Mouse (Mus musculus) right cerebral cortex, postnatal 4 days (tissue): ENCODE measurements around the gene Armc3.
A peak's percentile ranks its signal among the peaks of the same experiment; 100 is the strongest.

Experiments used
- DNase-seq: peaks from one replicate; pipeline ENCODE4 v3.0.0-alpha.2; 2022

Gene Armc3

DNA sequence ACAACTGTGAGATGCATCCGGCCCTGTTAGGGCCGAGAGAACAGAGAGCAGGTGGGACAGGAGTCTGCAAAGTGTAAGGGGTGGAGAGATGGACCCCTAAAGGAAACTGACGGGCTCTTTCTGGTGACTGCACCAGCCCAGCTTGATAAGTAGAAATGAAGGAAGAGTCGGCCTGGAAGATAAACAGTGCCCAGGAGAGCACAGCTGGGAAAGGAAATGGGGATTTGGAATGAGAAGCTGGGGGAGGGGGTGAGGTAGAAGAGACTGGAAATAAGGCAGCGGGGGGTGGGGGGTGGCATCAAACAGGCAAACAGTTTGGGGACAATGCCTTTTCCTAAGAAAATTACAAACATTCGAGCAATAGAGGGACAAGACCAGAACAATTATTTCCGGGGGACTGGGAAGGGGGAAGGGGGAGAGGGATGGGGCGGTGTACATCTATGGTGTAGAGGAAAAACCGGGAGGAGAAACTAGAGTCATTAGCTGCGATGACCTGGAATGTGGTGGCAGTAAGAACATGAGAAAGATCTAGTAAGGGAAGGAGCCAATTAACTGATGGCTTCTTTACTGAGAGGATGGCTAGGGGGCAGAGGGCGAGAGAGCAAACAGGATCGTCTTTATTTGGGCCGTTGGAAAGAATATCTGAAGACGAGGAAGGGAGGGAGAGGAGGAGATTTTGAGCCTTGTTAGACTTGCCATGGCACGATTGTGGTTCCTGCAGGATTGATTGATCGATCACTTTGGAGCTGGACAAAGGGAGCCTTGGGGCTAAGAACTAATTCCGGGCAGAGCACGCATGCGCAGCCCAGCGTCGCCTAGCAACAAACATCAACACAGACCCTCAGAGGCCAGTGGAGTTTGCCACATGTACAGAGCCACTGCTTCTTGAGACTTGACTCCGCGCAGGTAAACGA is at the start of gene Armc3:
Gene Armc3 (plus strand): TSS at position 851 of the 914 bp plus-strand sequence.
- DNase-seq = peak; percentile 75

DNA sequence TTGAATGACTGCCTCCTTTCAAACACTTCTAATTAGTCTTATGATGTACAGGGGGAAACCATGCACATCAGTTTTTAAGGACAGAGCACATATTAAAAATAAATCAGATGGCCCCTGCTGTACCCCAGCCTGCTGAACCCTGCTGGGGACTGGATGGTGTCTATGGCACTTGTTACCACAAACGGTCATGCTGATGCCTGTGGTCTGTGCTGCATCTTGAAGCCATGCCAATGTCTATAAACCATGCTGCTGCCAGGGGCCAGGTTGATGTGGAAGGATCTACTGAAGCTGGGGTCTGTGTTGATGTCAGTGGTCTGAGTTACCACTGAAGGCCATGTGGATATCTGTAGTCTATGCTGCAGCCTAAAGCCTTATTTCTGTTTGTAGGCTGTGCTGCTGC is 46.4 kb upstream of the Armc3 start:
- DNase-seq = no peak

DNA sequence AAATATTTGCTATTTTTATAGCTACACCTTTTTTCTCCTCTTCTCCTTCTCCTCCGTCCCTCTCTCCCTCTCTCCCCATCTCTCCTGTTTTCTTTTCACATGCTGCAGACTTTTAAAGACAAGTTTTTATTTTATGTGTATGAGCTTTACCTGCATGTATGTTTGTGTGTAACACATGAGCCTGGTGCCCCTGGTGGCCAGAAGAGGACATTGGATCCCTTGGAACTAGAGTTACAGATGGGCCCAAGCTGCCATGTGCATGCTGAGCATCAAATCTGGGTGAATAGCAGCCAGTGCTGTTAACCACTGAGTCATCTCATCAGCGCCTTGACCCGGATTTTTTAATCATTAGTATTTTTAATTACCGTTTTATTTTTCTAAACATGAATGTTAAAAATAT is 42.9 kb upstream of the Armc3 start:
- no peak for DNase-seq

DNA sequence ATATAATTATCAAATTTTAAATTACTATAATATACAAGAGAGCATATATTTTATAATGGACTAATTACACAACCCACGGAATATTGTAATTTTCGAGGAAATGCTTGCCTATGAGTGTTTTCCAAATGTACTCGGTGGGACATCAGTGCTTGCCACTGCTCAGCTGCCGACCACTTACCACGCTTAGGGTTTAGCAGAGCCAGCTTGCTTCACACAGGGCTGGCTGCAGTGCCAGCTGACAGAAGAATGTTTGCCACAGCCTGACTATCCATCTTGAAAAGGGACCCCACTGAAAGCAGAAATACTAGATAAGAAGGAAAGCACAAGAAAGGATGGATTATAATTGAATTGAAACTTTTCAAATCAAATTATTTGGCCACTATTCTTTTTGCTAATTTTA is 39.6 kb upstream of the Armc3 start:
- no peak for DNase-seq

DNA sequence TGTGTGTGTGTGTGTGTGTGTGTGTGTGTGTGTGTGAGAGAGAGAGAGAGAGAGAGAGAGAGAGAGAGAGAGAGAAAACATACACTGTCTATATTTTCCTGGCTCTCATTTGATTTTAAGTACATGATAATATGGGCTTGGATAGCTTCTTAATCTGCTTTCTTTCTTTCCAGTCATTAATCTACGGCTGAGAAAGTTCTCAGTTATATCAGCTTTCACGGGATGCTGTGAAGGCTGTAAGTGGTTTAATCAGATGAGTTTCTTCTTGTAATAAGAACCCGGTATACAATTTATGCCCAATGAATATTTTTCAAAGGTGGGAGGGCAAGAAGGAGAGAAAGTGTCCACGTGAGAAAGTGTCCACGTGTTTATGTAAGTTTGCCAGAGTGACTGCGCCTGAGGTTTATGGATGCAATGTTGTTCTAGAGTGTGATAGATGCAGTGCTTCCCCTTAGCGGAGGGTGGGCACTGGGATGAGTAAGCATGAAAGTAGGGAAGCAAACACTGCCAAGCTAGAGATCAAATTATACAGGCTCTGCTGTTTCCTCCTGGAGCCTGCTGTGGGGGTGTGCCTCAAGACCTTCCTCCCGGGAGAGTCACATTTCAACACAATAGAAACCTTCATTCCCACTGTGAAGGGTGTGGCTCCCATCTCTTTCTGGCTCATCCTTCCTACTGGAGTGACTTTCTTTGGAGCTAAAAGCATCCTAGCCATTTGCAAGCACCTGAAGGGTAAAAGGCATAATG is 38.6 kb upstream of the Armc3 start:
- DNase-seq = no peak

DNA sequence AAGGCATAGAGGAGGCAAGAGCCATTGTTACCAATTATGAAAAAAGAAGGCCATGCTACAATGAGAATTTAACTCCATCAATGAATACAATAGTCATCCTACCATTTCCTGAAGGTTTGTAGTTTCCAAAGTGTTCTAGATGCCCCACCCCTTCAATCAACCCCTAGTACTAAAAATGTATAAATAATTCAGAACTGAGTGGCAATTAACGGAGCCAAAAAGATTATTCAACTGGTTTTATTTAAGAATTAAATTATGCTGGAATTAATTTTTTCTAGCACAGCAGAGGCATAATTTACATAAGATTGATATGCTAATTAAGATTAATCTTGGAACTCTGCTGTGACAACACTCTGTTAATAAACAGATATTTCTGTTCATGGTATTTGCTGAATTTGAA is 34.9 kb upstream of the Armc3 start:
- DNase-seq = no peak

DNA sequence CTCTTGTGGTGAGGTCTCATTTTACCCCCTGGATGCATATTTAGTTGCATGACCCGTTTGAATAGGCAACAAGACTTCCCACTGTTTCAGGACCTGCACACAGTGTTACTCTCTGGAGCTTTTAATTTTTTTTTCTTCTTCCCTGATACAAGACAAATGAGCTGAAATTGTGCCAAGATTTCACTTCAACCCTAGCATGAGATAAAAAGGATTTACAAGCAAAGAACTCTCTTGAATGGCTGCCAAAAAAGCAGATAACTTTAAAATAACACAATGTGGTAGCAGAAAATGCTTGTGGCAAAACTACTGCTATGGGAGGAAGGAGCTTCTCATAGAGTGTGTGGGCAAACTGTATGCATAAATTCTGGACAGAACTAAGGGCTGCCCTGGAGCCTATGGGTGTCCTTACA is 22.3 kb upstream of the Armc3 start:
- no peak for DNase-seq

DNA sequence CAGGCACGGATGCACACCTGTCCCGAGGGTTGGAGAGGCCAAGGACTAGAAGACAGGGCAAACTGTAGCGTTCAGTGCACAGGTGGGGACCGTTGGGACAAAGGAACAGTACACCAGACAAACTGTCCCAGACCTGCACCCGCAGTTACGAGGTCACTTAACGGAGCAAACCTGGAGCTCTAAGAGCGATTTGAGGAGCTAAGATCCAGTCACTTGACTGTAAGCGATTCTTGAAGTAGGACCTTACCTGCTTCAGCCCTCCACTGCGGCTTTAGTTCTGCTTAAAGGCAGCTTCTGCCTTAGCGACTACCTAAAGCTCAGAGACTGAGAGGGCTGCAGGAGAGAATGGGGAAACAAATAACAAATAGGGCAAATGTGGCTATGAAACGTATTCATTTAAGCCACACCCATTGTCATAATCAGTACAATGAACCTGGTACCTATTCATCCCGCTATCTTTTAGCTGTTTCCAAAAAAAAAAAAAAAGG is 308 bp downstream of the Armc3 start:
- no peak for DNase-seq

DNA sequence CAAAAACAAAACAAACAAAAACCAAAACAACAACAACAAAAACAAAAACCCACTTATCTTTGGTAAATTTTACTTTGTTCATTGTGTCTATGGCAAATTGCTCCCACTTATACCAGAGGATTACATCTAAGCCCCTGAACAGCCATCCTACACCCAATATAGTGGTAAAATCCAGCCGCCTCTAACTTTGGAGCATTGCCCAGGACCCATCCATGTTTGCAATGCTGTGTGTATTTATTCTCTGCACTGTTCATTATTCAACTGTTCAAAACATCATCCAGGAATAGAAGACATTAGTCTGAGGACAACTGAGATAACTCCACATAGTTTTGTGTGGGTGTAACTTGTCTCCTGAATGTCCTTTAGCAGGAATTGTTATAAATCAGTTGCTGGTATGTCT is 1.0 kb downstream of the Armc3 start:
- no peak for DNase-seq

DNA sequence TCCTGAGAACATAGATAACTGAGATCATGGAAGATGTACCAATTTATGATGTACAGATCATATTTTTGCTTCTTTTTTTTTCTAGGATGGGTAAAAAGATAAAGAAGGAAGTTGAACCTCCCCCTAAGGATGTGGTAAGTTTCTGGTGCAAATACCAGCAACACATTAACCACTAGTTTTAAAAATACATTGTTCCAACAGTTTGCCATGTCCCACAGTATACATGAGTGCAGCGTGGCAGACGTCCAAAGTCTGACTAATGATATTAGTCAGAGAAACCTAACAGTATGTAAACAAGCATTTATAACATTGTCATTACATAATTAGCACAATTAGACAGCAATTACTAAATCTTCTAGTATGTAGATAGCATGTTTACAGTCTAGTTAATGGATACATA is 2.6 kb downstream of the Armc3 start:
- no peak for DNase-seq

DNA sequence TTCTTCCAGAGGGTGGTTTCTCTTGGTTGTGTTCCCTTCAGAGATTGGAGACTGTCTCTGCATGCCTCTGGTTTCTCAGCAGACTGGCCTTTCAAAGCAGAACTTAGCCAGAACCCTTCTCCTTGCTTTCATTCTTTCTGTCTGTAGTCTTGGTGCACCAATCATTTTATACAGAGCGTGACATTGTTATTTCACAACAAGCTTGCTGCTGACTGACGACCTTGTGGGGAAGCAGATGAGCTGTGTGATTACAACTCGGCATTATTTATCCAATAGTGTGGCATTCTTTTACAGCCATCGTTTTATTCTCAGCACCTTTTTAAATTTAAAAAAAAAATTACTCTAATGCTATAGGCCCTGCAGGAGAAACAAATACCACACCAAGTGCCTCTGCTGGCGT is 35.2 kb downstream of the Armc3 start:
- no peak for DNase-seq

DNA sequence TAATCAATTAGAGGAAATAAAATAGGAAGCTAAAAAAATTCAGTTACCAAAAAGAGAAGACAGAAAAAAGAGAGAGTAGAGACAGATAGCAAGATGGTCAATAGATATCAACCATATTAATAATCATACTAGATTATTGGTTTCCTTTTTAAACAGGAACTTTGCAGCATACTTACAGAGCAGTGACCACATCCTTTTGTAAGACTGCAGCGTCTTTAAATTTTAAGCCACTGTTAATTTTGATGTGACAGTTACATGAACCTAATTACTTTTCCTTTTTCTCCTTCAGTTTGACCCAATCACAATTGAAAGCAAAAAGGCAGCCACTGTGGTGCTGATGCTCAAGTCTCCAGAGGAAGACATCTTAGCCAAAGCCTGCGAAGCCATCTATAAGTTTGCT is 36.1 kb downstream of the Armc3 start:
- no peak for DNase-seq

DNA sequence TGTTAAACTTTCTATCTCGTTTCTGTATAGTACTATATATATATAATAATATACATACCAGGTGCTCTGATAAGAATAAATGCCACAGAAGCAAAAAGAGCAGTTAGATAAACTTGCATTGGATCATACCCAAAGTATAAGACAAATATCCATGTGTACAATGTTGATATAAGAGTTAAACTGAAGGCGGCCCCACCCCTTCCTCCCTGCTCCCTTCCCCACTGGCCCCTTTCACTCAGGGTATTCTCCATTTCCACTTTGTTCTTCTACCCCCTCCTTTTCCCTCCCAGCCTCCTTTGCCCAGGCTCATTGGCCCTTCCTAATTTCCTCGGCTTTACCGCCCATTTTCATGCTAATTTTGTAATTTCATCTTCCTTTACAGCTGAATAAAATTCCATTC is 36.5 kb downstream of the Armc3 start:
- DNase-seq = no peak

DNA sequence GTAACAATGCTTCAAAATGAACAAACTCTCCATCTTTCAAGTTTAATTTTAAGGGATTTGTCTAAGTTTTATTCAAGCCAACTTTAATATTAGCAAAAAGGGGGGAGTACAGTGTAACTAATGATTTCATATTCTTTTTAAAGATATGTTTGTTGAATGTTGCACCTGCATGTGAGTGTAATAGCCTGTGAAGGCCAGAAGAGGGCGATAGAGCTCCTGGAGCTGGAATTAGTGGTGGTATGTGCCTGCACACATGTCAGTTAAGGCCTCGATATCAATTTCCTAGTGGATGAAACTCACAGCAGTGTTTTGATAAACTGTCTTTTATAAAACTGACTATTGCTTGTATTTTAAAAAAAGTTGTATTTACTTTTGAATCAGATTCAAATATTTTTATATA is 39.7 kb downstream of the Armc3 start:
- DNase-seq = no peak

DNA sequence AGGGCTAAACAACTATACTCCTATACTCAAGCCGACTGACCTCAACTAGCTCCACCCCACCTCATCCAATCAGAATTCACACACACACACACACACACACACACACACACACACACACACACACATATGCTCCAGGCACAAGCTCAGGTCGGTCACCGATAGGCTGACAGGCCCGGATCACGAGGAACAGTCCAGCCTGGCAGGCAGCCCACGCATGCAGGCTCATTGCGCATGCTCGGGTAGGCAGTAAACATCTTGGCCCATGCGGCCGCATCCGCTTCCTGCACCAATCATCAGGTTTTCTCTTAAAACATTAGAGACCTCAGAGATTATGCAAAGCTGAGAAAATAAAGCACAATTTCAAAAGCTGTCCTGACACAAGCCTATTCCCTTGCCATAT is 50.5 kb downstream of the Armc3 start:
- no peak for DNase-seq

DNA sequence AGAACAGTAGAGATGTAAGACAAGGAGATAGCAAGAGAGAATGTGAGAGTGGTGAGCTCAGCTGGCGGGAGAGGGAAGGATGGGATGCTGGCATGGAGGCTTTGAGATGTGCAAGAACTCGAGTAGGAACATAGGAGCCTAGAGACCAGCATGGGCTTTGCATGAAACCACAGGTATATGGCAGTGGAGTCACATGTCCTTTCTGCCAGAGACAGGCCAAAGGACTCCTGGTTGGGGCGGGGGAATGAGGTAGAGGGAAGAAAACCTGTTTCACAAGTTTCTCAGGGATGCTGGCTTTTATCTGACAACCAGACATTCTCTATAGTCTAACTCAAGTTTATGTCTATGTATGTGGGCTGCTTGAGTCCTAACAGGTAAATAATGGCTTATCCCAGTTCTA is 55.9 kb downstream of the Armc3 start:
- DNase-seq = no peak

DNA sequence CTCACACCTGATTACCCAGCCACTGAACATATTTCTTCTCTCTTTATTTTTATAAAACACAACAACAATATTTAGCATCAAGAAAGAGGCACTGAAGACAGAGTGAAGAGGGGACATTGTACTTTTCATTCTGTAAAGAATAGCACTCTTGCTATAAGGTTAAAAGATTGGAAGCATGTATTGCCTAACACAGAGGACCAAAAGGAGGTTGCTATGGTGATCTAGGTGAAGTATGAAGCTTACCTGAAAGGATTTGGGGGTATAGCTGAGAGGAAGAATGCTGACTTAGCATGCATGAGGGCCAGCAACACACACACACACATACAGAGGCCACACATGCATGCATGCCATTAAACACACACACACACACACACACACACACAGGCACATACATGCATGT is 58.2 kb downstream of the Armc3 start:
- DNase-seq = no peak

DNA sequence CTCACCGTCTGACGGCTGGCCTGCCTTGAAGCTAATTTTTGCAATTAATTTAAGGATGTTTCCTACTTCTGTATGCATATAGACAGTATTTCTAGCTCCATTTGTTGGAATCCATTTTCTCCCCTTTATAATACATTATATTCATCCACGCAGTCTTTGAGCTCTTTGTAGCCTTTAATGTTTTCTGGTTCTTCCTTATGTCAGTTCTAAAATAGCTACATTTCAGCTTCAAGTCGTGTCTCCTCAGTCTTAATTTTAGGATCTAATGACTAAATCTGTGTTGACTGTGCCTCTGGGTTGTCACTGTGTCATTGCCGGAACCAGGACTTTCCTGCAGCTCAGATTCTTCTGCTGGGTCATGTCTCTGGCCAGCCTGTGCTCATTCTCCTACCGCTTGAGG is 61.3 kb downstream of the Armc3 start:
- DNase-seq = no peak

DNA sequence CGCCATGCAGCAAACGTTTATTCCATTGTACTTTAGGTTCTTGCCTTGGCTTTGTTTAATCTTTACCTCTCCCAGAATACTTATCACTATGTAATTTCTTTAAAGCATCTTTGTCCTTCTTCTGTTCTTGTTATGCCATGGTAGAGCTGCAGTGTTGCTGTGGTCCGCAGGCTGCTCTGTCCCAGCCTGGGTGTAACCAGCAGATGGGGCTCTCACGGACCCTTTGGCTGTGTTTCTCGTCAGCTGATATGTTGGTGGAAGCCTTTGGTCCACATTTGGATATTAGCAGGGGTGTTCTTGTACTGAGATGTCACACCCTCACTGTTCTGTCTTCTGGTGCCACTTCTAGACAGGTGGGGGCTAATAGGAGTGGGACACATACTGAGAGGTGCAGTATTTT is 64.3 kb downstream of the Armc3 start:
- no peak for DNase-seq

DNA sequence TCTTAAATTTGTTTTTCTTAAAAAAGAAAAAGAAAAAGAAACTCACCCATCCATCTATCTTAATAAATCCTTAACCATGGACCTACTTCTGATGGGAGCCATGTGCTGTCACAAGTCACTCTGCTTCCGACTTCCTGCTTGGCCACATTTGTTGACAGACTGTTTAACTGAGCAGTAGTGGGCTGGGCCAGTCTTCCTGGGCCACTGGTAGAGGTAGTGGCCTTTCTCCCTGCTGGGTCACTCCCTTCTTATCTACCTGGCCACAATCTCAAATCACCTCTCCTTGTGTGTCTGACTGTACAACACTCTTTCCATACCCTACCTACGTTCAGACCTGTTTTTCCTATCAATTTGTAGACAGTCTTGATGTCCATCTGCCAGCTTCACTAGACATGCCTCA is 66.7 kb downstream of the Armc3 start:
- no peak for DNase-seq

DNA sequence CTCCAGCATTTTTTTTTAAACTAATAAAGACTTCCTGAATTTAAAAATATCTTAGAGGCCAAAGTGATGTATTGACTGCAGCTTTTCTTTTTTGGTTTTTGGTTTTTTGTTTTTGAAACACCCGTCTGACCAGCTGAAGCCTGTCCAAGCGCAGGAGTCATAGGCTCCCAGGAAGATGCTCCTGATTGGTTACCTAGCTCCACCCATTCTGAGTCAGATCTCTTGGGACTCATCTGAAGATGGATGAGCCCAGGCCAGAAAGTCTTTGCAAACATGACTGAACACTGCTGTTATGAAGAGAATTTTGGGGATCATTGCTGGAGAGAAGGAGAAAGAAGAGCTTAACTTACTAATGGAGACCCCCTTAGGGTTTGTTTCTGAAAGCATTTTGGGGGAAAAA is 68.3 kb downstream of the Armc3 start:
- no peak for DNase-seq

DNA sequence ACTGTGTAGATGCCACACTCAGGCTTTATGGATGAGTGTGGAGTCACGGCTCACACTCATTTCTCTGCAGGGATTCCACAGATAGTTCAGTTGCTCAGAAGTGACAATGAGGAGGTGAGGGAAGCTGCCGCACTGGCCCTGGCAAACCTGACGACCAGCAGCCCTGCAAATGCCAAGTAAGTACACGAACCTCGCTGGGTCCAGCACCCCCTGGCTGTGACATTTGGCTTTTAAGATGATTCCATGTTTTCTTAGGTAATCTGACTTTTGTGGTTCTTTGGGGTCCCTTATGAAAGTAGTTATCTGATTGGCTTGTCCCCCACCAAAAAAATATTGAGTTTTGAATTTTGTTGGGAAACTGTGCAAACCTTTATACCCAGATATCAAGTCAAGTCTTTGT is 70.9 kb downstream of the Armc3 start:
- DNase-seq = no peak

DNA sequence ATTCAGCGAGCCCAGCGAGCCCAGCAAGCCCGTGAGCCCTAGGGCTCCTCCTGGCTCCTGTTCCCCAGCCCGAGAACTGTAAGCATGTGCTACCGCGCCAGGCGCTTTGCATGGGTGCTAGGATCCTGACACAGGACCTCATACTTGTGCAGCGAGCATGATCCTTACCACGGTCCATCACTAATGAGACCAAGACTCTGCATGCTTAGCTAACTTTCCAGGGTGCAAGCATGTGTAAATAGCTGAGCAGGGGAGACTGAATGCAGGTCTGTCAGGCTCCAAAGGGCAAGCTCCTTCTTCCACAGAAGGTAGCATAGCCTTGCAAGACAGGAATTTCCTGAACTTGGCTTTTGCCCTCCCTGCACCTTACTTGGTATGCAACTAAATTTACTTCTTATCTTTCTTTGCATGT is 71.6 kb downstream of the Armc3 start:
- no peak for DNase-seq

DNA sequence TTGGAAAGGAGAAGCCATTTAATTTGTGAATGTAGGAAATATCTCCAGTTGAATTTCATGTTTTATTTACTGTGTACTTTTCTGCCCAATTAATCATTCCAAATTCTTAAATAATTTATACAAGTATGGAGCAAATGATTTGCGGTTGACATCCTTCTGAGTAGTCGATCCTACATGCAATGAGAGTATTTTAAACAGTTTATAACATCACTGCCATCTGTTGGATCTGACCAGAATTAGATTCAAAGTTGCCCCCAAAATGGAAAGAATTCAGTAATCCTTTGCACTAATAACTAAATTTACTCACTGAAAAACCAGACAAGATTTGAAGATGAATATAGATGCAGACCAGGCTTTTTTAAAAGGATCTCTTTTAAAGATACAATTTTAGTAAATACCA is 75.5 kb downstream of the Armc3 start:
- no peak for DNase-seq
